Mouse (Mus musculus) spleen, adult 2 months (tissue): ENCODE measurements around the gene Ano10. TPM values are rescaled to one million over a fixed set of nuclear protein-coding genes. Genes with fewer than 3 reads are reported as not detected.

Experiments used
- DNase-seq, 2 experiments: peaks; one replicate each; pipeline versions ENCODE4 v3.0.0 to v3.0.0-alpha.2; 2012 to 2021; ENCODE audit warnings: low spot score in 2 of 2, low read depth in 1 of 2
- H3K27ac ChIP-seq: fragments of 200-500 bp; 2 replicates; pipeline ENCODE4 v1.5.1; 2012; ENCODE audit warnings: low read length, inconsistent platforms; ENCODE audit not compliant: insufficient read depth
- H3K27me3 ChIP-seq: fragments of 200-500 bp; 2 replicates; pipeline ENCODE4 v1.6.1; 2012; ENCODE audit warnings: mild to moderate bottlenecking, moderate library complexity, low read length, inconsistent platforms; ENCODE audit not compliant: control insufficient read depth, insufficient read depth
- H3K36me3 ChIP-seq: fragments of 200-500 bp; 2 replicates; pipeline ENCODE4 v1.6.1; 2012; ENCODE audit warnings: mild to moderate bottlenecking, low read length, inconsistent platforms; ENCODE audit not compliant: control insufficient read depth, insufficient read depth
- H3K4me1 ChIP-seq: fragments of 200-500 bp; 2 replicates; pipeline ENCODE4 v1.6.1; 2011; ENCODE audit warnings: inconsistent platforms; ENCODE audit not compliant: control insufficient read depth, insufficient read depth, insufficient read length
- H3K4me3 ChIP-seq: fragments of 200-500 bp; 2 replicates; pipeline ENCODE4 v1.5.1; 2011; ENCODE audit warnings: mild to moderate bottlenecking, inconsistent platforms; ENCODE audit not compliant: insufficient read depth, insufficient read length; ENCODE audit errors: extremely low read depth
- CTCF ChIP-seq: fragments of 200-500 bp; IDR thresholded peaks from 2 replicates; pipeline ENCODE4 v1.5.1; 2011; ENCODE audit warnings: mild to moderate bottlenecking, inconsistent platforms; ENCODE audit not compliant: insufficient read depth, insufficient read length, insufficient replicate concordance; ENCODE audit errors: extremely low read depth
- POLR2A ChIP-seq: fragments of 200-500 bp; IDR thresholded peaks from 2 replicates; pipeline ENCODE4 v1.6.1; 2011; ENCODE audit warnings: low read depth, low read length, inconsistent platforms
- WGBS: fragments of 180-500 bp; shearing (Covaris S2); methylation state at CpG from one replicate; pipeline ENCODE4 v1.1.7; 2018; 5-methylcytosine and 5-hydroxymethylcytosine counted together
- polyA plus RNA-seq: library from polyadenylated mRNA; depleted of rRNA; stranded (reverse); fragments of >200 nt; gene quantifications from 2 replicates; pipeline ENCODE4 v1.2.3, GENCODE M21; 2012; rRNA removed

The Ano10 gene
- polyA plus RNA-seq, 1 experiment, result 20.8 TPM

DNA sequence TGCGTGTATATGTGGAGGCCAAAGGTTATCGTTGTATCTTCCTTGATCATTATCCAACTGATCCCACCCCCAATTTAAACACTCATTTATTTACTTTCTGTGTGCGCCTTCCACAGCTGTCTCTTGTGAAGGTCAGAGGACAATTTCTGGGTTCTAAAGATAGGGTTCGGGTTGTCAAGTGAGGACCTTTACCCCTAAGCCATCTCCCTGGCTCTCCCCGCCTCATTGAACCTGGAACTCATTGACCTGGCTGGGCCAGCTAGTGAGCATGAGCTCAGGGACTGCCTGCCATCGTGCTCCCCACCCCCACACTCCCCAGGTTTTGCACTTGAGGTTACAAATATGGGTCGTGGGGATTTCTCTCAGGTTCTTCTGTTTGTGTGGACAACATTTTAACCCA is 162.1 kb downstream of the Ano10 start:
- Histone ChIP-seq H3K4me3 (no peak overlapping the region), H3K27ac (no peak overlapping the region), H3K4me1 (peaks cover 23% of the 10 kb centered on the region; the same call in 1 of the 2 replicates), H3K27me3 (no peaks in the 10 kb centered on the region), H3K36me3 (peaks cover 14% of the 10 kb centered on the region)
- 85% methylated on average over 7 of the region's 7 CpGs for WGBS
- no peak for TF ChIP-seq POLR2A
- TF ChIP-seq CTCF, result no peak
- no peak for DNase-seq

DNA sequence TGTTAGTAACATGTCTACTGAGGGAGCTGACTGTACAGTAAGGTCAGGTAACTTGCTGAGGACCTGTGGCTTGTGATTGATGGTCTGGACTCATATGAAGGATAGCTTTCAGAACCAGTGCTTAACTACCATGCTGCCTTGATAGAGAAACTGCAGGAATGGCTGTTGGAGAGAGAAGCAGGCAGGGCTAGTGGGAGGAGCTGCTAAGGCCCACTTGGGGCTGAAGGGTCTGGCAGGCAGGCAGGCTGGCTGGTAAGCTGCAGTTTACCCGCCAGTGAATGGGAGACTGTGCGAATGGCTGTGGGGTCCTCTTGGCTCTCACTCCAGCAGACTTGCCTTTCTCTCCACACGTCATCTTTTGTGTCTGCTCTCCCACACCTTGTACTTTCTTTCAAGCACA is 163.6 kb downstream of the Ano10 start:
- 82% methylated on average over 3 of the region's 3 CpGs for WGBS
- peaks cover 10% of the 10 kb centered on the region for H3K36me3 ChIP-seq
- H3K4me1 ChIP-seq, result peaks cover 23% of the 10 kb centered on the region; the same call in 1 of the 2 replicates
- DNase-seq, result no peak
- peak overlapping the region; percentile 26; the same call in 1 of the 2 replicates for H3K27ac ChIP-seq
- H3K4me3 ChIP-seq, result no peak overlapping the region
- no peak for TF ChIP-seq CTCF
- no peak for TF ChIP-seq POLR2A
- H3K27me3 ChIP-seq, result no peaks in the 10 kb centered on the region

DNA sequence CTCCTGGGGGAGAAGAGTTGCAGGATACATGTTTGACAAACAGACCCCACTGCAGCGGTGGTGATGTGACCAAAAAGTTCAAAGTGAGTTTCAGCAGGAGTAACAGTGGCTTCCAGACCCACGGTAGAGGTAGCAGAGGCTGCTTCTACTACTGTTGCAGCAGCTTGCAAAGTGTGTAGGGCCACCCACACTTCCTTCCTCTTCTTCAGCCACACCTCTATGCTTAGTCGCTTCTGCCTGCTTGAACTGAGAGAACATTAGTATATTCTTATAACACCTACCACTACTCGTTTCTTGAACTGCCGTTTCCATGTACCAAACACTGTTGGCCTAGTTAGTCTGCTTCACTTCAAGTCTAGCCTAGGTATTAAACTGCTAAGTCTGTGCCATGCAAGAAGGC is 165.5 kb downstream of the Ano10 start:
- no peaks in the 10 kb centered on the region for H3K27me3 ChIP-seq
- WGBS, result 3% methylated on average over 5 of the region's 5 CpGs
- H3K36me3 ChIP-seq, result peaks cover 5% of the 10 kb centered on the region; the same call in 1 of the 2 replicates
- H3K4me3 ChIP-seq, result no peak overlapping the region; the same call in 1 of the 2 replicates
- DNase-seq, result peak in 1 of 2 experiments; percentile 61
- peaks cover 25% of the 10 kb centered on the region; the same call in 1 of the 2 replicates for H3K4me1 ChIP-seq
- peak overlapping the region; percentile 81 for H3K27ac ChIP-seq
- no peak; the same call in 1 of the 2 replicates for TF ChIP-seq POLR2A
- TF ChIP-seq CTCF, result no peak

DNA sequence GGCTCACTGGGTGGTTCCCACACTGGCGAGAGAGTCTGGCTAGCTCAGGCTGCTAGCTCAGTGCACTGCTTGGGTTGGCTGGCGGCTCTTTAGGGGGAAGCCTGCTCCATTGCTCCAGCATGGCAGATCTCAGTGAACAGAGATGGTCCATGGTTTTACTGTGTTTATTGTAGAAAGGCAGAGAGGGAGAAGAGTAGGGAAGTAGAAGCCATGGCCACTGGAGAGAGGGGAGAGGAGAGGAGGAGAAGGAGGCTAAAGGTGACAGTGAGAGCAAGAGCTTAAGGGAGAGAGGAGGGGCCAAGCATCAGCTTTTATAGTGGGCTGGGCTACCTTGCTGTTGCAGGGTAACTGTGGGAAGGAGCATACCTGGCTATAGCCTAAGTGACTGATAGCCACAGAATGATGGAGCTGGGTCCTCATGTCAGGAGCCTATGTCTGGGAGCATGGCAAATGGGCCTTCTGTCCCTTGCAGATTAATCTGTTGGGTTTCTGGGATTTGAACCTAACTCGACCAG is 166.9 kb downstream of the Ano10 start:
- Histone ChIP-seq H3K27me3 (no peaks in the 10 kb centered on the region), H3K4me1 (peaks cover 25% of the 10 kb centered on the region; the same call in 1 of the 2 replicates), H3K4me3 (no peak overlapping the region), H3K36me3 (peaks cover 3% of the 10 kb centered on the region; the same call in 1 of the 2 replicates), H3K27ac (no peak overlapping the region)
- no peak for TF ChIP-seq CTCF
- no peak for TF ChIP-seq POLR2A
- 69% methylated on average over 3 of the region's 3 CpGs for WGBS
- DNase-seq, result no peak

DNA sequence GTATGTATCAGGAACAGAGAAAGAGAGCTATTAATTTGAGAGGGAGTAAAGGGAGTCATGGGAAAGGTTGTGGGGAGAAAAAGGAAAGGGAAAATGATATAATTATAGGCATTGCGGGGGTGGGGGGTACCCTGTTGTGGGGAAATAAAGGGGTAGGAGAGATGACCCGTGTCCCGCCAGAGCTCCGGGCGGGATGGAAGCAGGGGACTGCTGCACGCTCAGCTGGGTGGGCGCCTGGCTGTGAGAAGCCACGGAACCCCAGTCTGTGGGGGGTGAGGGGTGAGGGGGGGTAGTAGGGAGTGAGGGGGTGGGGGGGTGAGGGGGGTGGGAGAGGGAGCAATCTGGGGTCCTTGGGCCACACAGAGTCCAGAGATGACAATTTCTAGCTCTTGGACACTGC is 167.4 kb downstream of the Ano10 start:
- Histone ChIP-seq H3K27ac (no peak overlapping the region), H3K4me1 (peaks cover 22% of the 10 kb centered on the region; the same call in 1 of the 2 replicates), H3K36me3 (no peaks in the 10 kb centered on the region), H3K4me3 (no peak overlapping the region), H3K27me3 (no peaks in the 10 kb centered on the region)
- DNase-seq, result no peak
- WGBS, result 83% methylated on average over 8 of the region's 8 CpGs
- TF ChIP-seq CTCF, result no peak
- no peak for TF ChIP-seq POLR2A

Other genes with a start within 250 kb of the Ano10 start
- gene Snrk, start 177.2 kb downstream of the Ano10 start, polyA plus RNA-seq, result 36.2 and 41.9 TPM in 2 replicates
- 4.1 and 5.6 TPM in 2 replicates for gene Abhd5, start 57.2 kb upstream of the Ano10 start, polyA plus RNA-seq